Mouse (Mus musculus): ENCODE measurements around the gene Slc44a5. TPM values are rescaled to one million over a fixed set of nuclear protein-coding genes. Genes with fewer than 3 reads are reported as not detected.
A peak's percentile ranks its signal among the peaks of the same experiment; 100 is the strongest.

Gene Slc44a5
- polyA plus RNA-seq (2016; fragmentation: Nextera tagmentation; extraction: Ambion mirVana): 0.45 and 0.54 TPM in 2 replicates

DNA sequence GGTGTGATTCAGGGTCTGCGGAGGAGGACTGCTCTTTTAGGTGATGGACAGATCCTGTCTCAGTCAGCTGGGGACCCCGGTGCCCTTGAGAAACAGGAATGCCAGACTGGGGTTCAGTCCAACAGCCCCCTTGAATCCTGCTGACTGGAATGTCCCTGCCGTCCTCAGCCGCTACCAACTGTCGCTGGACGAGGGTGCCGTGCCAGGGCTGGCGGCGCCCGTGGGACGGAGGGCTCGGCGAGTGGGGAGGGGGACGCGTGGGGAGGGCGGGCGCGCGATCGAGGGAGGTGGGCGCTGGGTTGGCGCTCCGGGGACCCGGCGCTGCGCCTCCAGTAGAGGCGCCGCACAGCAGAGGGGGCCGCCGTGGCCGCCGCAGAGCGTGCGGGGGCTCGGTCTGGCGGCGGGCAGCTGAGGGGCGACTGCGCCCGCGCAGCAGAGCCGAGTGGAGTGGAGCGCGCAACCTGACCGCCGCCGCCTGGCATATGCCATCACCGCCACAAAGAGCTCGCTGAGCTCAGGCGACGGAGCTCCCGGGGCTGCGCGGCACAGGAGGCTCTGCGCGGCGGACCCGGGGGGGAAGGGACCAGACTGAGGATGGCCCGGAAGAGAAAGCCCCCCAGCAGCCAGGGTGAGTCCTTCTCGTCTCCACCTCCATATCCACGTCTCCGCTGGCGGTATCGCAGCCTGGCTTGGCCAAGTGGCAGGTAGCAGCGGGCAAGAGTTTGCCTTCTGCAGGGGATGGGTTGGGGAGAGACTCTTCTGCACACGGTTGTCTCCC is at the start of gene Slc44a5:
Gene Slc44a5, plus strand, starts transcription at position 266 of the 778 bp plus-strand sequence.
- H3K27me3 ChIP-seq: peaks cover 67% of the 10 kb centered on the region
- WGBS: under 1% methylated on average over 66 of the region's 66 CpGs
- peak; percentile 62 for ATAC-seq (ENCODE audit: insufficient number of reproducible peaks, insufficient read depth, low FRiP score, low TSS enrichment, low read depth)

DNA sequence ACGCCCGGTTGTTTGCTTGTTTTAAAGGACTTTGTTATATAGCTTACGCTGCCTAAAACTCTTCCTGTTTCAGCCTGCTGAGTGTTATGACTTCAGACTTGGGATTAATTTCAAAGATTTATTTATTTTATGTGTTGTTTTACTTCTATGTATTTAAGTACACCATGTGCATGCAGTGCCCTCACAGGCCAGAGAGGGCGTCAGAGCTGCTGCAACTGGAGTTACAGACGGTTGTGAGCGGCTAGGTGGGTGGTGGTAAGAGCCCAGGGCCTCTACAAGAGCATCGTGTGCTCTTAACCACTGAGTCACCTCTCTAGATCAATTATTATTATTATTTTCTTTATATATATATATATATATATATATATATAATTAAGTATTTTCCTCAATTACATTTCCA is 46.9 kb upstream of the Slc44a5 start:
- H3K9me3 ChIP-seq: no peaks in the 10 kb centered on the region
- ATAC-seq (ENCODE audit: insufficient number of reproducible peaks, insufficient read depth, low FRiP score, low TSS enrichment, low read depth): no peak
- H3K36me3 ChIP-seq: peaks cover 75% of the 10 kb centered on the region
- WGBS: 93% methylated on average over 7 of the region's 7 CpGs
- H3K9ac ChIP-seq (replicated peaks): no peak overlapping the region
- H3K4me1 ChIP-seq (replicated peaks): no peaks in the 10 kb centered on the region
- no peak overlapping the region for H3K27ac ChIP-seq
- no peak overlapping the region for H3K4me2 ChIP-seq
- no peak overlapping the region for H3K4me3 ChIP-seq (replicated peaks)
- no peaks in the 10 kb centered on the region for H3K27me3 ChIP-seq

More for the DNA sequence above, at the start of gene Slc44a5:
- peak within 1 kb of the TSS; percentile 98 for H3K4me2 ChIP-seq
- no peaks in the 10 kb centered on the region for H3K9me3 ChIP-seq
- peak within 1 kb of the TSS; percentile 59 for H3K4me3 ChIP-seq (replicated peaks)
- peaks cover 11% of the 10 kb centered on the region for H3K4me1 ChIP-seq (replicated peaks)
- no peaks in the 10 kb centered on the region for H3K36me3 ChIP-seq
- peak within 1 kb of the TSS; percentile 71 for H3K9ac ChIP-seq (replicated peaks)
- no peak within 1 kb of the TSS for H3K27ac ChIP-seq

DNA sequence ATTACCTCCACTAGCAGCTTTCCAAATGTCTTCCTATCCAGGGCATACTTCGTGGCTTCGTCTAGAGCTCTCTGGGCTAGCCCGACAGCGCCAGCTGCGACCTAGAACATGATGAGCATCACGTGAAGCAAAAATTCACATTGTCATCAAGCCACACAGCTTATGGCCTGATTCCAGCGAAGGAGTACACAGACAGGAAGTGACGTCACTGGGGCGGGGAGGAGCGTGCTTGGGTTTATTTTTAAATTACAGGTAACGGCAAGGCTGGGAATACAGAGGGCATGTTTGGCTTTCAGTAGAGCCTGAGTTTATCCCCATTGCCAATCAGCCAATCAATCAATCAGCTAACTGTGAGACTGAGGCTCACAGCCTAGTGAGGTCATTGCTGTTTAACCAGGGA is 43.7 kb upstream of the Slc44a5 start:
- H3K9ac ChIP-seq (replicated peaks): no peak overlapping the region
- no peaks in the 10 kb centered on the region for H3K4me1 ChIP-seq (replicated peaks)
- 93% methylated on average over 11 of the region's 11 CpGs for WGBS
- no peak for ATAC-seq (ENCODE audit: insufficient number of reproducible peaks, insufficient read depth, low FRiP score, low TSS enrichment, low read depth)
- no peaks in the 10 kb centered on the region for H3K9me3 ChIP-seq
- no peaks in the 10 kb centered on the region for H3K27me3 ChIP-seq
- peaks cover 80% of the 10 kb centered on the region for H3K36me3 ChIP-seq
- no peak overlapping the region for H3K27ac ChIP-seq
- H3K4me3 ChIP-seq (replicated peaks): no peak overlapping the region
- no peak overlapping the region for H3K4me2 ChIP-seq

DNA sequence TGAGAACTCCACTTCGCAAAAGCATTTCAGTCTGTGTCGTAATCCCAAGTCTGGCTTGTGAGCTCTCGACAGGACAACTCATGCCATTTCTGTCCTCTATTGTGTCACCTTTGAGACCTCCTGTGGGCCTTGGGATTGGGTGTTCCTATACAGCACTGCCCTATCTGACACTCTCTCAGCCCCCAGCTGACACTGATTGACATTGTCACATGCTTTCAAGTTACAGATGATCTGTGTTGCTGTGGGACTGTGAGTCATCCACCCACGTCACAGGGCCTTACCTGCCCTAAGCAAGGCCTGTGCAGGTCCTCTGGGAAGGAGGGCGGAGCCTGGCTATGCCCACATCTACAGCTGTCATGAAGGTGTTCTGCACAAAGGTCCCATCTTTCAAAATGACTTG is 40.8 kb upstream of the Slc44a5 start:
- WGBS: 94% methylated on average over 5 of the region's 5 CpGs
- Histone ChIP-seq H3K4me2 (no peak overlapping the region), H3K4me3 (replicated peaks) (no peak overlapping the region), H3K9me3 (no peaks in the 10 kb centered on the region), H3K27me3 (no peaks in the 10 kb centered on the region), H3K4me1 (replicated peaks) (no peaks in the 10 kb centered on the region), H3K9ac (replicated peaks) (no peak overlapping the region), H3K27ac (no peak overlapping the region), H3K36me3 (peaks cover 85% of the 10 kb centered on the region)
- no peak for ATAC-seq (ENCODE audit: insufficient number of reproducible peaks, insufficient read depth, low FRiP score, low TSS enrichment, low read depth)

DNA sequence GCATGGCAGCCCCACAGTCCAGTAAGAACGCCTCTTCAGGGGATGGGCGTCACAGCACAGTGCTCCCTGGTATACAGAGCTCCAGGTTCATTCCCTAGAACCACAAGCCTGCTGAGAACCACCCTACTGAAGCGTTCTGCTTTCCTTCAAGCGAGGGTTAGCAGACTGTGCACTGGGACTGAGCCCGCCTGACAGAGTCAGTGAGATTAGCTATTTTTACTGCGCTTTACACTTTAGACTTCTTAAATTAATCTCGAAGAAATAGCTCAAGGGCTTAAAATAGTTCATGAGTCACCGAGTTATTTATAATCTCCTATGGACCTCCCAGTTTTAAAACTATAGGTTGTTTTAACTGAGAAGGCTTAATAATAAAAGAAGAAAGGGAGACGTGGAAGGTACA is 37.4 kb upstream of the Slc44a5 start:
- H3K4me1 ChIP-seq (replicated peaks): no peaks in the 10 kb centered on the region
- H3K4me2 ChIP-seq: no peak overlapping the region
- peaks cover 78% of the 10 kb centered on the region for H3K36me3 ChIP-seq
- no peak overlapping the region for H3K9ac ChIP-seq (replicated peaks)
- no peaks in the 10 kb centered on the region for H3K9me3 ChIP-seq
- 90% methylated on average over 9 of the region's 9 CpGs for WGBS
- H3K4me3 ChIP-seq (replicated peaks): no peak overlapping the region
- ATAC-seq (ENCODE audit: insufficient number of reproducible peaks, insufficient read depth, low FRiP score, low TSS enrichment, low read depth): no peak
- no peak overlapping the region for H3K27ac ChIP-seq
- H3K27me3 ChIP-seq: no peaks in the 10 kb centered on the region

DNA sequence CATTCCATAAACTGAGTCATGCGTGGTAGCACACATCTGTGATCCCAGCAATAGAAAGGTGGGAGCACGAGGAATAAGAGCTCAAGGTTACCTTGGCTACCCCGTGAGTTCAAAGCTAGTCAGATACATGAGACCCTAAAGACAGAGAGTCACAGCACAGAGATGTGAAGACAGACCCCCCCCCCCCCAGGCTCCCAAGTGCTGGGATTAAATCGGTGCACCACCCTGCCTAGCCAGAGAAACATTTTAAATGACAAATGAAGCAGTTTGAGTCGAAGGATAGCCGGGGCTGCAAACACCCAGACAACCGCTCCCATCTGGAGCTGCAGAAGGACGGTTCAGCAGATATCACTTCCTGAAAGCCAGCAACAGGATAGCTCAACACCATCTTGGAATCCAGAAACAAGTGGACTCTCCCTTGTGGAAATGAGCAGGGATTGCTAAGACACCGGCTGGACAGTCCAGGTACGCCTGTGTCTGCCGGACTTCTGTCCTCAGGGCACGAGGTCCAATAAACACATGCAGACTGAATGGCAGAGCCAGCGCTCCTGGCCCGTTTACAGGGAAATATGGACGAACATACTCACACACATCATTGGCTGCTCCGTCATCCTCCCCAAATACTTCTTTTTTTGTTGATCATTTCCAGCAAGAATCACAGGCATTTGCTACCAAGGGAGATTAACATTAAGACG is 36.0 kb upstream of the Slc44a5 start:
- no peak for ATAC-seq (ENCODE audit: insufficient number of reproducible peaks, insufficient read depth, low FRiP score, low TSS enrichment, low read depth)
- Histone ChIP-seq H3K36me3 (peaks cover 72% of the 10 kb centered on the region), H3K27me3 (no peaks in the 10 kb centered on the region), H3K4me1 (replicated peaks) (peaks cover under 1% of the 10 kb centered on the region; the same call in 1 of the 2 replicates), H3K27ac (no peak overlapping the region), H3K9ac (replicated peaks) (no peak overlapping the region), H3K4me2 (no peak overlapping the region), H3K4me3 (replicated peaks) (no peak overlapping the region), H3K9me3 (no peaks in the 10 kb centered on the region)
- WGBS: 89% methylated on average over 17 of the region's 17 CpGs

DNA sequence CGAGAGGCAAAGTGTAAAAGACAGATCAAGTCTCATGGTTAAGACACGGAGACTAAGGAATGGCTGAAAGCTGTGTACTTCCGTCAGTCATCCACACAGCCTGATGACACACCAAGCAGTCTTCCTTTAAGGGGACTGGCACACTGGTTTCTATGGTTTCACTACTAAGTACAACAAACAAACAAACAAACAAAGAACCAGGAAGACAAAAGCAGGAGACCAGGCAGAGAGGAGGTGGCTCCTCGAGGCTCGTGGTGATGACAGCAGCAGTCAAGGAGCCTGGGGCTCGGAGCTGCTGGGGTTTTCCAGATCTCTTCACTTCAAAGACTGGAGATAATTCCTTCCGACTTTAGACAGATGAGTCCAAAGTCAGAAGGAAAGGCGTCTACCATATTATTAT is 33.2 kb upstream of the Slc44a5 start:
- Histone ChIP-seq H3K4me2 (no peak overlapping the region), H3K27me3 (no peaks in the 10 kb centered on the region), H3K4me3 (replicated peaks) (no peak overlapping the region), H3K9me3 (no peaks in the 10 kb centered on the region), H3K4me1 (replicated peaks) (peaks cover 10% of the 10 kb centered on the region), H3K9ac (replicated peaks) (no peak overlapping the region), H3K36me3 (peaks cover 46% of the 10 kb centered on the region), H3K27ac (no peak overlapping the region)
- no peak for ATAC-seq (ENCODE audit: insufficient number of reproducible peaks, insufficient read depth, low FRiP score, low TSS enrichment, low read depth)
- 85% methylated on average over 8 of the region's 8 CpGs for WGBS

DNA sequence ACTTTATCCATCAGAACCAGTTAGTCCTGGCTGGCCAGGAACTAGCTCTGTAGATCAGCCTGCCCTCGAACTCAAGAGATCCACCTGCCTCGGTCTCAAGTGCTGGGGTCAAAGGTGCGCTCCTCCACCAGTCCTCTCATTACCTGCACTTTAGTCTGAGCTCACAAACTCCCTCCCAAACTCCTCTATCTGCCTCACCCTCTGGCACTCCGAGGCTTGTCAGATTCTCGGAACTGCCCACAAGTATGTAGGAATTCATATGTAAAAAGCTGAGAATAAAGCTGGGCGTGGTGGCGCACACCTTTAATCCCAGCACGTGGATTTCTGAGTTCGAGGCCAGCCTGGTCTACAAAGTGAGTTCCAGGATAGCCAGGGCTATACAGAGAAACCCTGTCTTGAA is 32.8 kb upstream of the Slc44a5 start:
- H3K4me3 ChIP-seq (replicated peaks): no peak overlapping the region
- H3K36me3 ChIP-seq: peaks cover 43% of the 10 kb centered on the region
- no peak for ATAC-seq (ENCODE audit: insufficient number of reproducible peaks, insufficient read depth, low FRiP score, low TSS enrichment, low read depth)
- H3K9me3 ChIP-seq: no peaks in the 10 kb centered on the region
- H3K4me1 ChIP-seq (replicated peaks): peaks cover 10% of the 10 kb centered on the region
- H3K9ac ChIP-seq (replicated peaks): no peak overlapping the region
- no peaks in the 10 kb centered on the region for H3K27me3 ChIP-seq
- no peak overlapping the region for H3K27ac ChIP-seq
- WGBS: 89% methylated on average over 9 of the region's 9 CpGs
- H3K4me2 ChIP-seq: no peak overlapping the region

DNA sequence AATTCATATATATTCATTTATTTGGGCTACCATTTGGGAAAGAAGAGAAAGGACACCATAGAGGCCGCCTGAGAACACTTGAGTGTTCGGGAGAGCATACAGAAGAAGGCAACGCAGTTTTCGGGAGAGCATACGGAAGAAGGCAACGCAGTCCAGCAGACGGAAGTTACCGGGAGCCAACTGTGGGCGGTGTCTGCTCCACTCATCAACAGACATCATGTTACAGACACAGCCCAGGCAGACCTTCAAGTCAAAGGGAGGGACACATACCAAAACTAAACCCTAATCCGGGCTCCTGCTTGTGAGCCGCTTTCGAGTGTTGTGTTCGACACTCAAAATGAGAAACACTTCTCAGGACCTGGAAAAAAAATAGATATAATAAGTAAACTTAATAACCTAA is 31.6 kb upstream of the Slc44a5 start:
- WGBS: 97% methylated on average over 13 of the region's 13 CpGs
- no peak for ATAC-seq (ENCODE audit: insufficient number of reproducible peaks, insufficient read depth, low FRiP score, low TSS enrichment, low read depth)
- Histone ChIP-seq H3K9me3 (no peaks in the 10 kb centered on the region), H3K27me3 (no peaks in the 10 kb centered on the region), H3K4me2 (no peak overlapping the region), H3K9ac (replicated peaks) (no peak overlapping the region), H3K4me1 (replicated peaks) (peaks cover 10% of the 10 kb centered on the region), H3K27ac (no peak overlapping the region), H3K4me3 (replicated peaks) (no peak overlapping the region), H3K36me3 (peaks cover 34% of the 10 kb centered on the region)

DNA sequence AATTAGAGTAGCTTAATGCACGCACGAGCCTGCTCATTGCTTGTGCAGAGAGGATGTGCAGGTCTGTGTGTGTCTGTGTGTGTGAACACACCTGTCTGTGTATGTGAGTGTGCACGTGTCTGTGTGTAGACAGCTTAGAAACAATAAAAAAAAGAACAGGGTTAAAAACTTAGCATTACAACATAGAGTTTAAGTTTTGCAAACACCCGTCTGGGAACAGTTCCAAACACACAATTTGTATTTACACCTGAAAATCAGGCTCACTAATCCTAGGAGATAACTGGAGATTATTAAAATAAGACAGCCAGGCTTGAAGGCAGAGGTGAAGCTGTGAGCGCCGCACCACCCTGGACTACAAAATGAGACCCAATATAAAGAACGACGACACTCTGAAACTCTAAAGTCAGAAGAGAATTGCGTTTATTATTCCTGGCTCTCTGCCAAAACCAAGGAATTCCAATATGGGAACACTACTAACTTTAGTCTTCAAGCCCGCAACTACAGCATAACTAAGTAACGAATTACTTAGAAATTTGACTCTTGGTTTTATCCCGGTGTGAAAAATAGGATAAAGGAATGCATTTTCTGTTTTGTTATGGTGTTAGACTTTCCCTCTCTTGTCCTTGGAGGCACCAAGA is 30.1 kb upstream of the Slc44a5 start:
- Histone ChIP-seq H3K4me3 (replicated peaks) (peak overlapping the region; percentile 81), H3K36me3 (peaks cover 19% of the 10 kb centered on the region), H3K4me1 (replicated peaks) (peaks cover 10% of the 10 kb centered on the region), H3K9ac (replicated peaks) (no peak overlapping the region), H3K9me3 (no peaks in the 10 kb centered on the region), H3K4me2 (peak overlapping the region; percentile 56), H3K27me3 (no peaks in the 10 kb centered on the region), H3K27ac (peak overlapping the region; percentile 86)
- WGBS: 32% methylated on average over 12 of the region's 12 CpGs
- no peak for ATAC-seq (ENCODE audit: insufficient number of reproducible peaks, insufficient read depth, low FRiP score, low TSS enrichment, low read depth)

DNA sequence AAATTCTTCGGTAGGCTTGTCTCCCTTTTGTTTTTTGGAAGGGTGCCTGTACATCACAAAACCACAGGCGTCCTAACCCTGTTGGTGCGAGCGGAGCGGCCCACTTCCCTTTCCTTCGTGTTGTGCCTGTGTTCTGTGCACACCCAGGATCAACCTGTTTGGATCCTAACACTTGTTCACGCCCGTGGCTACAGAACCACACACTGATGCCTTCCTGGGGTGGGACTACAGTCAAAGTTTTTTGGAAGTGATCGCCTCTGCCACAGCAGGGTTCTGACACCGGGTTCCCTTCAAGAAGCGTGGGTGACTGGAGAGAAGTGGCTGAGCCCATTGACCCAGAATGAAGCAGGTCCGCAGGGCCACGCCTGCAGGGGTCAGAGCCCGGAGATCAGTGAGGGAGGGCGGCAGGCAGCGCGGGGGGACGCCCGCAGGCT is 29.3 kb upstream of the Slc44a5 start:
- Histone ChIP-seq H3K4me3 (replicated peaks) (peak overlapping the region; percentile 81), H3K27me3 (no peaks in the 10 kb centered on the region), H3K9me3 (no peaks in the 10 kb centered on the region), H3K9ac (replicated peaks) (peak overlapping the region; percentile 81), H3K4me2 (peak overlapping the region; percentile 56), H3K4me1 (replicated peaks) (peaks cover 10% of the 10 kb centered on the region), H3K27ac (peak overlapping the region; percentile 86), H3K36me3 (peaks cover 11% of the 10 kb centered on the region; the same call in 1 of the 2 replicates)
- under 1% methylated on average over 19 of the region's 19 CpGs for WGBS
- ATAC-seq (ENCODE audit: insufficient number of reproducible peaks, insufficient read depth, low FRiP score, low TSS enrichment, low read depth): peak; percentile 32

Data from limb, embryonic 12.5 days (tissue).